Mouse (Mus musculus): ENCODE results near the gene Ifnar1.

DNA sequence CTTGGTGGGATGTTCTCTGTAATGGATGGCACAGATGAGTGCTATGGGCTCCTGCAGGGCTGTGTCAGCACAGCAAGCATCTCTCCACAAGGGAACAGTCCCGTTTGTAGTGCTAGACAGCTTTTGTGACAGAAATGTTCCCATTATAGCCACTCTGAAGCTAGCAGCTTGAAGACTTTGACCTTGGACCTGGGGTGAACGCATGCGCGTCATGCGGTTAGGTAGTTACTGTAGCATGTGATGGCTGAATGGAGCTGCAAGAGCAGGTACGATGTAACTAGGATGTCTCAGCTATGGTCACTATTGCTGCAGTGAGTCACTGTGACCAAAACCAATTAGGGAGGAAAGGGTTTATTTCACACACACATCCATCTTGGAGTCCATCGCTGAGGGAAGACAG is 13.0 kb downstream of the Ifnar1 start:
- TF ChIP-seq POLR2A (IDR thresholded peaks at IDR 0.05; ENCODE audit: extremely low read depth, insufficient read depth, low read length) (no peak), CTCF (IDR thresholded peaks at IDR 0.05; ENCODE audit: low read depth, low read length) (no peak)

All from liver, adult 2 months (tissue).